Mouse (Mus musculus) Patski (cell line): ENCODE data around the gene Syngr1. TPM values are rescaled to one million over a fixed set of nuclear protein-coding genes. Genes with fewer than 3 reads are reported as not detected.

Source experiments
- ATAC-seq: fragments of 100-300 bp; one replicate; pipeline ENCODE4 v1.8.0; 2021
- CTCF ChIA-PET: fragments of 350-600 bp; sonication (Branson Sonifier 250); formaldehyde crosslinking; loops from one replicate; lab custom pipeline; 2022; ENCODE audit warnings: inconsistent platforms; lab: Charles Lee
- POLR2A ChIA-PET: fragments of 350-600 bp; sonication (Branson Sonifier 250); formaldehyde crosslinking; loops from one replicate; lab custom pipeline; 2022; ENCODE audit warnings: antibody characterized with exemption, inconsistent platforms; lab: Charles Lee
- DNase-seq: peaks from one replicate; pipeline ENCODE4 v3.0.0-alpha.2; 2011; ENCODE audit warnings: low read depth, low spot score
- H3K27me3 ChIP-seq: fragments of 371-371 bp; one replicate; pipeline ENCODE4 v1.5.1; 2021
- CTCF ChIP-seq: fragments of 100-300 bp; IDR thresholded peaks from one replicate; pipeline ENCODE4 v1.5.1; 2021
- in situ Hi-C: fragments of 300-500 bp; cut with MboI; formaldehyde crosslinking; loops from 3 replicates; pipeline ENCODE4 v1.11.1; 2018; ENCODE audit warnings: low pct_unique_long_range_greater_than_20kb, mixed read lengths
- polyA plus RNA-seq: library from polyadenylated mRNA; unstranded; gene quantifications from one replicate; pipeline ENCODE4 v1.2.3, GENCODE M21; 2021

Syngr1 gene
- polyA plus RNA-seq, 1 experiment from 2014 or later: 91.6 TPM

DNA sequence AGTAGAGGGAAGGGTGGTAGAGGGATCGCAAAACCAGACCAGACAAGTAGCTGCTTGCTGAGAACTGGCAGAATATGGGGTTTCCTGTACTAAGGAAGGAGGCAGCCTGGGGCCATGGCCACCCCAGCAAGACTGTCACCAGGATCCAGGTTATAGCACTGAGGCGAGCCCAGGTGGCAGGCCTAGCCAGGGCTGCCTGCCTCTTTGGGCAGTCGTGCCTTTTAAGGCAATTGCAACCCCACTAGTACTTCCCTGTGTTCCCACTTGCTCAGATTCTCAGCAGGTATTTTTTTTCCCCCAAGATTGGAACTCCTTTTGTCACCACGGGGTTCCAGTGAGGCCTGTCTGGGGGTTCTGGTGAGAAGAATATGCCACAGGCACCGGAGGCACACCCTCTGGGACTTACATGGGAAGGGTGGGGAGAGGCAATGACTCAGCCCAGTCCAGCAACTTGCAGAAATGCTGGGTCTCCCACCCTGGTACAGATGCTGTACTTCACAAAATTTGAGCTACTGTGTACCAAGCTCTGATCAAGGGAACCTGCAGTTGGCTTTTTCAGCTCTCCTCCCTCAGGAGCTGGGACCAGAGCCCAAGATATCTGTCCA, 15.3 kb upstream of the Syngr1 start:
- POLR2A ChIA-PET: interaction anchor here (0.6 to 1.1 kb wide), 6 partner anchors 12 to 132 kb away, joined by 3 to 5 read pairs (median 4); partner anchors contain the start of gene Pdgfb
- DNase-seq: no peak
- CTCF ChIA-PET: interaction anchor here (1.6 to 12.0 kb wide), 3 partner anchors 9 to 131 kb away, joined by 4 to 226 read pairs (median 14); no protein-coding TSS in a partner anchor
- in situ Hi-C loops: loop anchor here (5.0 kb wide), 2 partner anchors 129 to 244 kb away; partner anchors contain the start of genes Cbx6 and Npcd
- H3K27me3 ChIP-seq: no peaks in the 10 kb centered on the region
- ATAC-seq: no peak
- TF ChIP-seq CTCF: no peak

DNA sequence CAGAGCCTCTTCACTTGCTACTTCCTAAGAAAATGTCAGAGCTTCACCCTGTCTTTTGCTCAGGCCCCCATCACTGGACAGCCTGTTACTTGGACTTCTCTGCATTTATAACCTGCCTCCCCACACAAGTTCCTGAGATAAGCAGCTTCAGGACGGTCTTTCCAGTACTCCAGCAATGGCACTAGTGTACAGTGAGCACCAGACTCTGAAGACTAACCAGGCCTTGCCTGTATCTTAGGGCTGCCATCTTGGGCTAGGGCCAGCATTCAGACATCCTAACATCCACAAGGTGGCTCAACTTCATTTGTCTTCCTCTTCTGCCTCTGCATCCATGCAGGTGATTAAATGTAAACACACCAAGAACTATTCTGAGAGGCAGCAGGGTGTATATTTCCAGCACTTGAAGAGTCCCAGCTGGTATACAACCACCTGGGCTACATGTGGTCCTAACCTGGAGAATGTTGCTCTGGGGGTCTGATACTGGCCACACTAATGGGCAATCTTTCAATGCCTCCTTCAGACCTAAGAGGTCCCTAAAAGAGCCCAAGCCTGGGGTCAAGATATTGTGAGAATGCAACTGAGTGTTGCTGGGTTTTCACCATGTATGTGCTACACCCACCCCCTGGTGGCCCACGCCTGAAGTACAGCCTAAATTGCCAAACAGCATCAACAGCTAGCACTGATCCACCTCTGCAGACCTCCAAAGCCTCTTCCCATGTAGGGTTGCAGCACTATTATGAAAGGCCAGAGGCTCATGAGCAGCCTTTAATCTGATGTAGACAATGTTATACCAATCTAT, 14.6 kb upstream of the Syngr1 start:
- in situ Hi-C loops: loop anchor here (5.0 kb wide), 2 partner anchors 129 to 244 kb away; partner anchors contain the start of genes Cbx6 and Npcd
- ATAC-seq: no peak
- TF ChIP-seq CTCF: peak; percentile 80
- DNase-seq: no peak
- no peaks in the 10 kb centered on the region for H3K27me3 ChIP-seq
- ChIA-PET POLR2A (interaction anchor here (0.8 to 1.4 kb wide), 5 partner anchors 13 to 132 kb away, joined by 3 to 5 read pairs (median 3); no protein-coding TSS in a partner anchor), CTCF (interaction anchor here (0.8 to 12.0 kb wide), 7 partner anchors 10 to 132 kb away, joined by 3 to 226 read pairs (median 4); no protein-coding TSS in a partner anchor)

DNA sequence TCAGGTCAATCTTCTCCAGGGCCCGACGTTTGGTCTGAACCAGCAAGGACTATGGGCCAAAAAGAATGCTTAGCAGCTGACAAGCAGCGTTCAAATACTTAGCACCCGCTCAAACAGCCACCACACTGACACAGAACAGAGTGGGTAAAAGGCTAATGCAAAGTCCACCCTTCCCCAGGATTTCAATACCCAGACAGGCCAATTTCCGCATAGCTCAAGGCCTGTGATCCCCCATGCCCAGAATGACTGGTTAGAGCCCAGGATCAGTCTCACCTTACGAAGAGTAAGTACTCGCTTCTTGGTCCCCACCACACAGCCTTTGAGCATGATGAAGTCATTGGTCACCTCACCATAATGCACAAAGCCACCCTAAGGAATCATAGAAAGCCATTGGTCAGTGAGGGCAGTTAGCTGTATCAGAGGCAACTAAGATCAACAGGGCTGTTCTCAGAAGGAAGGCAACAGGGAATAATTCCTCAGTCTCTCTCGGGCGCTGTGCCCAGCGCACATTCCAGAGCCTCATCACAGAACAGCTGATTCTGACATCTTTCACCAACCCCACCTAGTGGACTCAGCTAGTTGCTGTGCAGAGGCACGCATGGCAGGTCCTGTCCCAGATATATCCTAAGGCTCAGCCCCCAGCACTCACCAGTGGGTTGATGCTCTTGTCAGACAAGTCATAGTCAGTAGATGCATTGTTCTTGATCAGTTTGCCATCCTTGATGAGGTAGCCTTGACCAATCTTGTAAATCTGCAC, 12.9 kb upstream of the Syngr1 start:
- DNase-seq (no peak), ATAC-seq (peak; percentile 26)
- TF ChIP-seq CTCF: peak; percentile 65
- POLR2A ChIA-PET: interaction anchor here (1.4 kb wide), 1 partner anchor 130 kb away, joined by 5 read pairs; no protein-coding TSS in a partner anchor
- in situ Hi-C loops: loop anchor here (5.0 kb wide), 2 partner anchors 131 to 246 kb away; partner anchors contain the start of genes Cbx6 and Npcd
- H3K27me3 ChIP-seq: no peaks in the 10 kb centered on the region
- CTCF ChIA-PET: interaction anchor here (3.7 to 12.0 kb wide), 2 partner anchors 12 to 134 kb away, joined by 14 to 226 read pairs; no protein-coding TSS in a partner anchor

DNA sequence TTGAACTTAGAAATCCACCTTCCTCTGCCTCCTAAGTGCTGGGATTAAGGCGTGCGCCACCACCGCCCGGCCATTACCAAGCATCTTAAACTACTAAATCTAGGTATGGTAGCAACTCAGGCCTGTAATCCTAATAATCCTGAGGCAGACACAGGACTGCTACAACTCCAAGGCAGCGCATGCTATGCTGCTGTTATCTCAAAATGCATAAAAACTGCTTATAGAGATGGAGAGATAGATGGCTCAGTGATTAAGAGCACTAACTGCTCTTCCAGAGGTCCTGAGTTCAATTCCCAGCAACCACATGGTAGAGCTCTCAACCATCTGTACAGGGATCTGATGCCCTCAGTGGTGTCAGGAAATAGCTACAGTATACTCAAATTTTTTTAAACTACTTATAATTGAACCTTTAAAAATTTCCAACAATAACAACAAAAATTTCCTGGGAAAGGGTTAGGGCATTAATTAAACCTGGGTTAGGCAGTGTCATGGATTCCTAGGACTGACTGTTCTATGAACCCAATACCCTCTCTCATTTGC, 11.9 kb upstream of the Syngr1 start:
- DNase-seq (no peak), ATAC-seq (no peak)
- TF ChIP-seq CTCF: no peak
- CTCF ChIA-PET: interaction anchor here (1.9 to 12.0 kb wide), 3 partner anchors 13 to 135 kb away, joined by 6 to 226 read pairs (median 14); no protein-coding TSS in a partner anchor
- POLR2A ChIA-PET: interaction anchor here (3.6 kb wide), 1 partner anchor 129 kb away, joined by 16 read pairs; no protein-coding TSS in a partner anchor
- in situ Hi-C loops: loop anchor here (5.0 kb wide), 2 partner anchors 132 to 247 kb away; partner anchors contain the start of genes Cbx6 and Npcd
- no peaks in the 10 kb centered on the region for H3K27me3 ChIP-seq

DNA sequence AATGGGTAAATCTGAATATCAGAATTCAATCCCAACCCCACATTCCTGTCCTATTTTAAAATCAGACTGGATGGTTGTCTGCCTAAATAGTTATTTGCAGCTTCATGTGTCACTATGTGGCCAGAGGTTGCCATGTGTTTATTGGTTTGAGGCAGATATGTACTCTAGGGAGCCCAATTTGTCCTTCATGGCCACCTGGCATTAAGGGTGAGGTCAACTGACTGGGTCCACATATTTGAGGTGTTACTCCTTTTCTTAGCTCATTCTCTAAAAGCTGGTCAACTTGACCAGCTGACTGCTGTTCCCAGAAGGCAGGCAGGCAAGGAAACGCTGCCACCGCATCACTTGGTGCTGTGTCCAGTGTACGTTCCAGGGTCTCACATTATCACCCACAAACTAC, 11.2 kb upstream of the Syngr1 start:
- ChIA-PET CTCF (interaction anchor here (0.7 to 12.0 kb wide), 6 partner anchors 8 to 135 kb away, joined by 3 to 226 read pairs (median 9); no protein-coding TSS in a partner anchor), POLR2A (interaction anchor here (0.7 to 3.6 kb wide), 4 partner anchors 8 to 129 kb away, joined by 3 to 16 read pairs (median 5); no protein-coding TSS in a partner anchor)
- H3K27me3 ChIP-seq: no peaks in the 10 kb centered on the region
- no peak for ATAC-seq
- DNase-seq: no peak
- TF ChIP-seq CTCF: no peak
- in situ Hi-C loops: loop anchor here (5.0 to 10.0 kb wide), 3 partner anchors 133 to 335 kb away; partner anchors contain the start of genes Cbx6, Npcd and Sun2

DNA sequence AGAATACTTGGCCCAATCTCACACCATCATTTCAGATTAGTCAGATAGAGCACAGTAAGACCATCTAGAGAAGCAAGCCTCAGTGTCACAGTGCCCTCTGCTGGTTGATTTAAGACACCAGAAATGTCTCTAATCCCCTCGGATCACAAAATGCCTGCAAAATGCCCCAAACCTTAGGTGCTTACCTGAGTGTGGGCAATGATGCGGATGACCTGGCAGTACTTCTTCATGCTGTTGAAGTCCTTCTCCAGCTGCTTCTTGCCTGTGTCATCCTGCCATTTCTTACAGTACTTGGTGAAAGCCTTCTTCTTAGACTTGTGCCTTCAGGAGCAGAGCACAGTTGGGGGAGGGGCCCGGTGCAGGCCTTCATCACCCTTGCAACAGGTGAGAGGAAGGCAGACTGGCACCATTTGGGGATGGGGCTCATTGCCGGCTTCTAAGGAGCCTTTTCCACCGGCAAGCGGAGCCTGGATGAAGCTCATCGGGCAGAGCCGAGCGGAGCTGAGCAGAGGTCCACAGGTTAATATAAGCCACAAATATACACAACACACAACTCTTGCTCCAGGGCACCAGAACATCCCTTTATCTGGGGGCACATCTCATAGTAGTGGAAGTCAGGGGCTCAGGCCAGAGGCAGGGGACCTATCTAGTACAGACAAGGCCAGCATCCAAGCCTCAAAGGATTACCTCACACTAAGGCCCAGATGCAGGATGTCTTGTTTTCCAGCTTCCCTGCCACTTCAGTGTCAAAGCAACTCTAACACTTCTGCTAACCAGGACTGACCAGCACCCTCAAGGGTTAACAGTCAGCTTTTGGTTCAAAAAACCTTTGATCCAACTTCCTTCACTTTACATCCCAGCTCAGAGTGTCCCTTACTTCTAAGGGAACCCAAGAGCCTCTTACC, 10.2 kb upstream of the Syngr1 start:
- ChIA-PET POLR2A (interaction anchor here (0.6 to 3.6 kb wide), 15 partner anchors 8 to 140 kb away, joined by 3 to 16 read pairs (median 5); partner anchors contain the start of gene Tab1), CTCF (interaction anchor here (0.7 to 12.0 kb wide), 6 partner anchors 9 to 136 kb away, joined by 3 to 226 read pairs (median 9); no protein-coding TSS in a partner anchor)
- DNase-seq (no peak), ATAC-seq (no peak)
- TF ChIP-seq CTCF: peak; percentile 80
- in situ Hi-C loops: loop anchor here (10.0 kb wide), 1 partner anchor 336 kb away; the partner anchor contains the start of gene Sun2
- no peaks in the 10 kb centered on the region for H3K27me3 ChIP-seq

DNA sequence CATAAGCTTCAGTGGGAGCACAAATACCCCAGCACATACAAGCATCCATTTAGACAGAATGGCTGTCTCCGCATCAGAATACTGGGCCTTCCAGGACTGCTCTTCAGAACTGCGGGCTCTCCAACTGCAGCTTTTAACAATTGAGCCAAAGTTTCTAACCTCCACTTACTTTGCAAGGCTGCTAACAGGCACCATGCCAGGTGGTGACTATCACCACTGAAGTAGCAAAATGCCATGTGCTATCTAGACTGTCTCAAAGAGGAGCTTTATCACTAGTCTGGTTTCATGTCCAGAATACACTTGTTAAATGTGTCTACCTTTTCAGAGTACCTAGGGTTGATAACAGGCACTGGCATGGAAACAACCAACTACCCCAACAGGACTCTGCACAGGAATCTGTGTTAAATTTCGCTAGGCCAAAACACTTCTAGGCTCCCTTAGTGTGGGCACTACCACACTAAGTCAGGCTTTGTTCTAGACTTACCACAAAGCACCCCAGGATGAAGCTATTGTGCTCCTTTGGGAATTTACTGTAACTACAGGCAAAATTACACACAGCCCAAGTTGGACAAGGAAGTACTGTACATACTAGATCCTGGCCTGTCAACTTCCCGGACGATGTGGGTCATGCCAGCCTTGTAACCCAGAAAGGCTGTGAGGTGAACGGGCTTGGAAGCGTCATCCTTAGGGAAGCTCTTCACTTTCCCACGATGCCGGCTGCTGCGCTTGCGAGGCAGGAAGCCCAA, 9.2 kb upstream of the Syngr1 start:
- TF ChIP-seq CTCF: no peak
- H3K27me3 ChIP-seq: no peaks in the 10 kb centered on the region
- in situ Hi-C loops: loop anchor here (10.0 kb wide), 1 partner anchor 337 kb away; the partner anchor contains the start of gene Sun2
- POLR2A ChIA-PET: interaction anchor here (0.9 to 3.6 kb wide), 12 partner anchors 10 to 141 kb away, joined by 3 to 16 read pairs (median 5); partner anchors contain the start of gene Tab1
- DNase-seq (no peak), ATAC-seq (no peak)
- CTCF ChIA-PET: interaction anchor here (2.1 to 12.0 kb wide), 4 partner anchors 10 to 137 kb away, joined by 6 to 226 read pairs (median 12); no protein-coding TSS in a partner anchor
